Mouse (Mus musculus) urinary bladder, adult 18-20 months (tissue): ENCODE results near the gene Hoxa1.

Experiments
- DNase-seq, 2 experiments: peaks; one replicate each; pipeline ENCODE4 v3.0.0; 2022; ENCODE audit warnings: low spot score in 2 of 2, mixed read lengths in 2 of 2

Gene Hoxa1

DNA sequence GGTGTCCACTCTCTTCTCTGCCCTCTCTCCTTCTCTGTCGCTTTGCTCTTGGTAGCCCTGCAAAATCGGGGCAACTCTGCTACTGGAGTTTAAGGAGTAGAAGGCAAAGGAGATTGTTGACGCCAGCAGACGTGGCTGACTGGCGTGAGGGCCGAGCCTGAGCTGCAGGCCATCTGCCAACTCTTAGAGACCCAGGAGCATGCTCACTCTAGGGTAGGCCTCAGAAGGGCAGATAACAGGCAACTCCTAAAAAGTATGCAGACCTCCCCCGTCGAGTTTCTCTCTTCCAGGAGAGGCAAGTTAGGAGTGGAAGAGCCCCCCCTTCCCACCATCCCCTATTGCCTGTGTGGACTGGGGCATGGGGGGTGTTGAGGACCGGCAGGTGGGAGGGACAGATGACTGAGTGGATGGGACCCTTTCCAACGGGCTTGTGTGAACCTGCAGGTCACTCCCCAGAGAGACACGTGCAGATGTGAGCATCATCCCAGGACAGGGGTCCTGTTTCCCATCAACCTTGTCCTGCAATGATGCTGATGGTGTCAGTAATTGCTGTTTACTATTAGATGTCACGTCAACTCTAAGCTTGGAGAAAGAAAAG is 1.1 kb upstream of the Hoxa1 start:
- DNase-seq: no peak

DNA sequence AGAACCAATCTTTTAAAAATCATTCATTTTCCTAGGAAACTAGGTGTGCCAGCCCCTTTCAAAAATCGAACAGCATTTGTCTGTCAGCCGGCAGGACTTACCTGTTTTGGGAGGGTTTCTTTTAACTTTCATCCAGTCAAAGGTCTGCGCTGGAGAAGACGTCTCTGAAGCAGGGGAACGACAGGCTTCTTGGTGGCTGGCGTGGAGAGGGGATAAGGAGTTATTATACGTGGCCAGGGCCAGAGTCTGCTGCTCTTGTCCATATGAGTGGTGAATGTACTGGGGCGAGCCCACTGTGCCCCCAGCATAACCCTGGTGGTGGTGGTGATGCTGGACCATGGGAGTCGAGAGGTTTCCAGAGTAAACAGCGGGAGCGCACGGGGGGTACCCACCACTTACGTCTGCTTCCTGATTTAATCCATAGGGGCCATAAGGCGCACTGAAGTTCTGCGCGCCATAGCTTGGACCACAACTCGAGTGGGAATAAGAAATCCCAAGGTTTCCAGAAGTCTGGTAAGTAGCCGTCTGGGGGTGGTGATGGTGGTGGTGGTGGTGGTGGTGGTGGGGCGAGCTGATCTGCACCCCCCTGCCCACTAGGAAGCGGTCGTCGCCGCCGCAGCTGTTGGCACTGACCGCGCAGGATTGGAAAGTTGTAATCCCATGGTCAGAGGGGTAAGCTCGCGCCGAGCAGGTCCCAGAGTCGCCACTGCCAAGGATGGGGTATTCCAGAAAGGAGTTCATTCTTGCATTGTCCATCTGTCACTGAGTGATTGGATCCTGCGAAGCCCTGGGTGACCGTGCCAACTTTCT is 446 bp downstream of the Hoxa1 start:
- DNase-seq: no peak

DNA sequence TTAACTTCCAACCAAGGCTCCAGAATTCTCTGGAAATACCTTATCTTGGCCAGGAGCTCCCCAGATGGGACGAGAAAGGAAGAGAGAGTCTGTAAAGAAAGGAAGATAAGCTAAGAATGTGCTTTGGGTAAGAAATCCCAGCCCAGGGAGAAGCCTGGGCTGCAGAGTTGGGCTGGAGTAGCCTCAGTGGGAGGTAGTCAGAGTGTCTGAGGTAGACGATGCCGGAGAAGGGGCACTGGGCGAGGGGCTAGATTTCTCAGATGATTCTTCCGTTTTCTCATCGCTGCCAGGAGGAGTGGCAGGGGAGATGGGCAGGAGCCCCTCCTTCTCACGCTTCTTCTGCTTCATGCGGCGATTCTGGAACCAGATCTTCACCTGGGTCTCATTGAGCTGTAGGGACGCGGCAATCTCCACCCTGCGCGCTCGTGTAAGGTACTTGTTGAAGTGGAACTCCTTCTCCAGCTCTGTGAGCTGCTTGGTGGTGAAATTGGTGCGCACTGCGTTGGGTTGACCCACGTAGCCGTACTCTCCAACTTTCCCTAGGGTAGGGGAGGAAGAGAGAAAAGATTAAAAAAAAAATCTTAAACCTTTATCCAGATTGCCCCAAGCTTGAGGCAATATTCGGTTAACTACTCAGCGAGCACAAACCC is 1.4 kb downstream of the Hoxa1 start:
- DNase-seq: no peak

DNA sequence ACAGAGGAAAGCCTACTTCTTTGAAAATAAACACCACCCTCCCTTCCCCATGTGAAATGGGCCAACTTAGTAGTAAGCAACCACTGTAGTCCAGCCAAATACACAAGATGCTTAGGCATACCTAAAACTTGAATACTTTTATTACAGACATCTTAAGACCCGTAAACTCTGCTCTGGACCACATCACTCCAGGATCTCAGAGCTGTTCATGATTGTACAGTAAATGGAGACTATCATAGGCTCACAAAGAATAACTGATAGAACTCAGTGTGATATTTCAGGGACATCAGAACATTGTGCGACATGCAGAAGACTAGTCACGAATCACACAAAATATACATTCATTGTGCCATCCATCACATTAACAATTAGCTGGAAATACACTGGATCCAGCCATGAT is 2.6 kb downstream of the Hoxa1 start:
- DNase-seq: no peak

DNA sequence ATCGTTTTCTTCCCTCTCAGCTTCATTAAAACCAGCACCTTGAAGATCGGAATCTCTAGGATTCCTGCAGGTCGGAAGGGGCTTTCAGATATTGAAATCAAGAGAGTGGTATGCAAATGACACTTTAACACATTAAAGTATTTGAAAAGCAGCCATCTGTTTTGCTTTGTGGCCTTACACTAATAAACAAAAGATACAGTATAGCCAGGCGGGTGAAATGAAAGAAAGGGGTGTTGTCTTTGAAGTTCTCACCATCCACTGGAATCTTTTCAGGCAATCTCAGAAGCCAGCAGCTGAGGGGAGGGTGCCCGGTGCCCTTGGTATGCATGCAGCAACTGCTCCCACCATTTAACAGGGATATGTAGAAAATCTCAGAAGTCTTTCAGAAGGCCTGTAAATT is 4.1 kb downstream of the Hoxa1 start:
- DNase-seq: no peak

DNA sequence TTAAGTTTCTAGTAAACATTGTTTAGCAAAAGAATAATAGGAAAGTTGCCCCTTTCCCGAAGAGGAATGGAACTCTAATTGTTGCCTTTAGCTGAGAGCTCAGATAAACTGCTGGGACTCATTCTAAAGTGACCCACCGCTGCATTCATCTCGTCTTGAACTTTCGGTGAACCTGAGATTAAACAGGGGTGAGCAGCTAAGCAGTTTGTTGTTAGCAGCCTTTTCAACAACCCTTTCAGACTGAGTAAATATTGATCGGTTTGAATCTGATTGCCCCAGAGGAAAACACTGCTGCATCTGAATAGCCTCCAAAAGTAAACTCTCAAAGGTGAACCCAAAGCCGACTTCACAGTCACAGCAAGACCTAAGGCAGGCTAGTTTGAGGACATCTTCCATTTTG is 4.8 kb downstream of the Hoxa1 start:
- DNase-seq: no peak

DNA sequence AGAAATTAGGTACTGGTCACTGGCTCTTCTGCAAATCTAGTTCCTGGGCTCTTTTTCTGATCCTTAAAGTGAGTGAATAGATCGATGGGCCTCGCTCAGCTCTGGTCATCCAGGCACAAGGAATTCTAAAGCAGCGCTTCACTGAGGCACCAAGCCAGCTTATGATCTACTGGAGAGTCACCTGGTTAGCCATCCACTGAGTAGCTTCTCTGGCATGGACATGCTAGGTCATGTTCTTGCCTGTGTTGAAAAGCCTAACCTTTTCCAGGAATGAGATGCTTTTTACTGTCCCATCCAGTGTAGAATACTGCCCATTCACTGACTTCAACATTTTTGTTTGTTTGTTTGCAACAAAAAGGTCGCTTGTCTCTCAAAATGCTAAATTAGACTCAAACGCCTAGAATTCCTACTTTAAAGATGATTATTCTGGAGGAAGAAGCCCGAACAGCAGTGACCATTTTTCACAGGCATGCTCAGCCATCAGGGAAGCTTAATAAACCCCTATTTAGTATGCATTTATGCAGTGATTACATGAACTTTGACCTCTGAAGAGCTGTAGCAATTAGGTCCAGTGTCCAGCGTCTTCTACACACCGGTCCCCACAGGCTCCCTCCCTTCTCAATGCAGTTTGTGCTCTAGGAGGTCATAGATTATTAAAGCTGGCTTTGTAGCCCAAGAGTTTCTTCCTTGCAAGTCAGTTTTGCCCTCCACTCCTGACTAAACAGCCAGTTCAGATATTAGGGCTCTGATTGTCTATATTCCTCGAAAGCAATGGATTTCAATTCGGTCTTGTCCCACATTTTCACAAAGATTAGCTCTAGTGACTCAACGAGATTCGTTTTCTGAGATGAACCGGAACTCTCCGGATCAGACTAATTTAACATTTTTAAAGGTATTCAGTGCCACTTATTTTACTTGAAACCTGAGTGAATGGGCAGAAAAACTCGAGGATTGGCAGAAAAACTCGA is 5.6 kb downstream of the Hoxa1 start:
- no peak for DNase-seq

DNA sequence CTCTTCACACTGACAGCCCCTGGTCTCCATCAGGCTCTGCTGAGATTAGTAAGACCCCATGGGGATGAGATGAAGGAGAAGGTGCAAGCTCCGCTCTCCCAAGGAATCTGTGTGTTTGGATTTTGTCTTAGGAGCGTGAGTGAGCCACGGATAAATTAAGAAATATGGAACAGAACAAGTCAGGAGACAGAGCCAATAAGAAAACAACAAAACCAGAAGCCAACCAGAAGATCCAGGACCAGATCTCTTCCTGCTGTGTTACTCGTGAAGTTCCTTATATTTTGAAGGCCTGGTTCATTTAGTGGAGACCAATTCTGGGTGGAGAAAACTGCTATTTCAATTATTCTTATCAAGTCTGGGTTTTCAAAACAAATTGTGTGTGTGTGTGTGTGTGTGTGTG is 6.5 kb downstream of the Hoxa1 start:
- no peak for DNase-seq

DNA sequence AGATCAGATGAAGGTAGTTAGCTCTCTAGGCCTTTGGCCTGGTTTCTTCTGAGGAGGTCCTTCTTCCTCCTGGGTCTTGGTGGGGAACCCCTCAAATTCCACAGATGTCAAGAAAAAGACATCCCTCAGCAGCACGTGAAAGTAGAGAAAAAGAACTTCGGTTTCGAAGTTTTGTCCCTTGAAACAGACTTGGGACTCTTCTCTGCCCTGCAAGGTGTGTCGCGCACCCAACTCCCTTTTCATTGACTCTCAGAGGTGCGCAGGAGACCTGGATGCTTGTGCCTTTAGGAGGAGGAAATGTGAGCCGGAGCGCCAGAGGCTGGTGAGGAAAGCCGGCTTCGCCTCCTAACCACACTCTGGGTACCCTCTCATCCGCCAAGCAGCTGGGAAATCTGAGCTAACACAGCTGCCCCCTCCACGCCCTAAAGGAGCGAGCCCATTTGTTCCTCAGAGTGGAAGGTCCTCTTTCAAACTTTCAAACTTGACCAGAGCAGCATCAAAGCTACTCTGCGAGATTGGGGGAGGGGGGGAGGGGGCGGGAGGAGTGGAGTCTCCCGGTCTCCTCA is 7.6 kb downstream of the Hoxa1 start:
- no peak for DNase-seq

DNA sequence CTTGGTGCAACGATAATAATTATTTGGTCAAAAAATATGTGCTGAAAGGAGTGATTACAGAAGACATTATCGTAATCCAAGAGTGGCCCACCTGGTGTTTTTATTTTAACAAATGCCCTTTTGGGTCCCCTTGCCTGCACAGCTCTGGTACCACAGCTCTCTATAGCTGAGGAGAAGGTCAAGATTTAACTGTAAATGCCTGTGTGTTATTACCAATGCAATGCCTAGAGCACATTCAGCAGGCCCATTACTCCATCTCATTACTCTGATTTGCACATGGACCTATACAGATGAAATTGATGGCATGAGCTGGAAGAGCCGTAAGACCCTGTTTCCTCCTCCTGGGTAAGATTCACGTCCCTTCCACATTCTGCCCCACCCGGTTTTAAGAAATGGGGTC is 19.0 kb downstream of the Hoxa1 start:
- DNase-seq: no peak

DNA sequence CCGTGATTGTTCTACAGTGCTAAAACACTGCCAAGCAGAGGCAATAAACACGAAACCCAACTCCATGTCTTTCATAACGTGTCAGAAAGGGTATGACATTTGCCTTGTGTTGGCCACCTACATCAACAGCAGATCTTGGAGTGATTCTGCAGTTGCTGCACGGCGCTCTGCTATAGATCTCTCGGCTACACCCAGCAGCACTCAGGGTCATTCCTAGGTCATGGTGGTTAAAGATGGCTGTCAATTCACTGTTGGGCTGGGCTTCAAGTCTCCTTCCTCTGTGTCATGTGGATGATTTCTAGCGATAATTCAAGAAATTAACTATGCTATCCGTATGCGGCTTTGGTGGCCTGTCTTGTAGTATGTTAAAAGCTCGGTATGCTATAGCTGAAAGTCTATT is 19.5 kb downstream of the Hoxa1 start:
- no peak for DNase-seq

DNA sequence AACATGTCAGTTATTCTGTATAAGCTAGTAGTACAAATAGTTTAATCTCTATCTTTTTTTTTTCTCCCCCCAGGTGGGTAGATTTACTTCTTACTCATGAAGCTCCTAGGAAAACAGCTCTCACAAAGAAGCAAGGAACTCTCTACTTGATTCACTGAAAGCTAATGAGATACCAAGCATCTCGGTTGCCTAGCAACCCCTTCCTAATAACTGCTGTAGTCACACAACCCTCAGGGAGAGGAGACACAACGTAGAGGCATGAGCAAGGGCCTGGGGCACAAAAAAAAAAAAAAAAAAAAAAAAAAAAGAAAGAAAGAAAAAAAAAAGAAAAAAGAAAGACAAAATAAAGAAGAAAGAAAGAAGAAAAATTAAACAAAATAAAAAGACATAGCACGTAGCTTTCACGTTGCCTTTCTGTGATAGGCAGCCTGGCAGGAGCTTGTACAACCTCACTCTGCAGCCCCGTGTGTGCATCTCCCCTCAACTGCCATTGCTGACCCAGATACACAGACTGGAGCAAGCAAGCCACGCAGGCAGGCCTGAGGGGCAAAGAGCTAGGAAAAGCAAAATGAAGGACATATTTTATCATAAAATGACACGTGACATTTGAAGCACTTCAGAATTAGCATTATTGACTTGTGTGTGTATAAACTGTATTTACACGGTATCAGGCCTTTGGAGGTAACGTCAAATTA is 20.1 kb downstream of the Hoxa1 start:
- no peak for DNase-seq

DNA sequence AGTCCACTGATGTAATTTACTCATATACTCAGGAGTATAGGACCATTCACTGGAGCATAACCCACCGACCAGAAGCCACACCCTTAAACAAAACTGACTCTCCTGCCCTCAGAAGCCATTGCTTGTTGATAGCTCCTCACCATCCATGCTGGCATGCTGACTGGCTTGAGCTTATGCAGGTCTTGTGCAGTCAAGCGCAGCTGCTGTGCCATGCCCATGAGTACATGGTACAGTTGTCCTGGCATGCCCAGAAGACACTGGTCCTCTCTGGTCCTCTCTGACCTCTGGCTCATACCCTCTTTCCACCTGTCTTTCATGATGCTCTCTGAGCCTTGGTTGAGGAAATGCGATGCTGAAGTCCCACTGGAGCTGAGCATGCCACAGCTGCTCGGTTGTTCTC is 34.4 kb downstream of the Hoxa1 start:
- no peak for DNase-seq

DNA sequence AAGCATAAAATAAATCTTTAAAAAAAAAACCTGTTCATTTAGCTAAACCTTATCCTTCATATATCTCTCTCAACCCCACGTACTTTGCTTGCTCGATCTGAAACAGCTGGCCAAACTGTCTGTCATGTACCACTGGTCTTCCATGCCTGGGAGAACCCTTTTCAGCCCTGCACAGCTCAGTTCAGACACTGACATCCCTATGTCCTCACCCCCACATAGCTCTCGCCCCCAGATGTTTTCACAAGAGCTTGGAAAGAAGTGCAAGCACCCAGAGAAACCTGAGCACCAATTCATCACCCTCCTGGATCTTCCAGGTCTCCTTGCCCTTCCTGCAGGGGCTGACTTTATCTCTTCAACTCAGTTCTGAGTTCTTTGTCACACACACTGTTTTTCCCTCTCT is 36.9 kb downstream of the Hoxa1 start:
- DNase-seq: no peak

DNA sequence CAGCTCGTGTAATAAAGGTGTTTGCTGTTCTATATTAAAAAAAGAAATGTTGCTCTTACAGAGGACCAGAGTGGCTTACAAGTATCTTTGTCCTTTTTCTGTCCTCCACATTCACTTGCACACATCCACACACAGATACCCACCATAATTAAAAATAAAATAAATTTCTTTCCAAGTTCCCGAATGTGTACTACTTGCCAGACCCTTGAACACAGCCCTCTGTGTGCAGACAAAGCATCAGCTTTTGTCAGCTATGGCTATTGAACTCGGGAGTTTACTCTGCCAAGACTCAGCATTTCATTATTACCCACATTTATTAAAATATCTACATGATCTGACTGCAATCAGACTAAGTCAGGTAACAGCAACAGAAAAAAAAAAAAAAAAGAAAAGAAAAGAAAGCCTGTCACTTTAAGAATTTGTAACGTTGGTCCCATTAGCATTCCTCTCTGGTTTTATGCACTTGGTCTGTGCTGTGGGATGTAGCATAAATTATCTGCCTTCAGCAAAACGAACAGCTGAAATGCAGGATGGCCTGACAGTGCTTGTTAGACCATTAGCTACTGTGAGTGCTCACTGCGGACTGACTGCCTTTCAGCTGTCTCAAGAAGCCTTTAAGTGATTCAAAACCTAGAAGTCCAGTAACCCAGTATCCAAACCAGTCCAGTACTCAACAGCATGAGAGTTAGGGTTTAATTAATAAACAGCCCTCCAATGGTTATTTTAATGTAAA is 39.0 kb downstream of the Hoxa1 start:
- no peak for DNase-seq

DNA sequence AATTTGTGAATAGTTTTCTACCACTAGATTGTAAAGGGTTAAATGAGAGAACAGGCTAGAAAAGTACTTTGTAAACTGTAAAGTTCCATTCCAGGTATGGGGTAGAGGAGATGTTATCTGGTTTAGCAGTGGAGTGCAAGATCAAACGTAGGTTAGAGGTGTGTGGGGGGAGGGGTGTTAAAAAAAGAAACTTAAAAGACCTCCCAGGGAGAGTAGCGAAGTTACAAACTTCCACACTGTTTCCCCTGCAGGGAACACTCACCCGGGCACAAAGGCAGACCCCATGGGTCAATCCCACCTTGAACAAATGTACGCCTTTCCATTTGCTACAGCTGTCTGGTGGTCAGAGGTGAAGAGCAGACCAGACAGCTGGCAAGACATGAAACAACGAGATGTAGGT is 42.2 kb downstream of the Hoxa1 start:
- DNase-seq: no peak

DNA sequence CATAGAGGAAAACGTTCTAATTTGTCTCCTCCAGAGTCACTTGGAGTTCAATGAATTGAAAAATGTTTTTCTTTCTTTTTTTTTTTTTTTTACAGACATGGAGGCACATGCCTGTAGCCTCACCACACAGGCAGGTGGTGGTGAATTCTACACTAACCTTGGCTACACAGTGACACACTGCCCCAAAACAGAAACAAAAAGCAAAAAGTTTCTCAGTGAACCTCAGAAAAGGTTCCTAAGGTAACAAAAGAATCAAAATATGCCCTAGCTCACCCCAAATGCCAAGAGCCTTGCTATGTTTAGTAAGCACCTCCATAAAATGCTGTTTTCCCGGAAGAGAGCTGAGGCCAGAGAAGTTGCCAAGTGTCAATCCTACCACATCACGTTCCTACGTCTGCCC is 46.3 kb downstream of the Hoxa1 start:
- no peak for DNase-seq

DNA sequence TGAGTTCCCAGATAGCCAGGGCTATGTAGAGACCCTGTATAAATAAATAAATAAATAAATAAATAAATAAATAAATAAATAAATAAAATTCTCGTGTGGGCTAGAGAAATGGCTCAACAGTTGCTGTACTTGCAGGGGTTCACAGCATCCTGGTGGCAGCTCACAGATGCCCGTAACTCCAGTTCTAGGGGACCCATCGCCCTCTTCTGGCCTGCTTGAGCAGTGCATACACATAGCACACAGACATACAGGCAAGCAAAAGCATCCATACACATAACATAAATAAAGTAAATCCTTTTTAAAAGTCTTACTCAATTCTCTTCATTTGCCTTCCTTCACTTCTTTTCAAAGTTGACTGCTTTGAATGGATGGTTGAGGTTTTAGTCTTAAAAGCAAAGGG is 50.7 kb downstream of the Hoxa1 start:
- DNase-seq: no peak

DNA sequence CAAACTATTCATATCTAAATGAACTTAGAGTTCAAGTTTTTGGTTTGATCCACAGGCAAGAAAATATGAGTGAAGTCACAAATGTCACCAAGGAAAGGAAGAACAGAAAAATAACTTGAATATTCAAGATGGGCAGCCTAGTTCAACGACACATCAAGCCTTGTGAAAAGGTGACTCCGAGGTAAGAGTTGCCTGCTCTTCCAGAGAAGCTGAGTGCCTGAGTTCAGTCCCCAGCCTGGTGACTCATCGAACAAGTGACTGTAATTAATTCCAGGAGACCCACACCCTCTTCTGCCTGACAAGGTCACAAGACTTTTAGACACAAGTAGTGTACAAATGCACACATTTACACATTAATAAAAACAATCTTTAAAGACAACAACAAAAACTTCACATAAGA is 51.4 kb downstream of the Hoxa1 start:
- DNase-seq: no peak

DNA sequence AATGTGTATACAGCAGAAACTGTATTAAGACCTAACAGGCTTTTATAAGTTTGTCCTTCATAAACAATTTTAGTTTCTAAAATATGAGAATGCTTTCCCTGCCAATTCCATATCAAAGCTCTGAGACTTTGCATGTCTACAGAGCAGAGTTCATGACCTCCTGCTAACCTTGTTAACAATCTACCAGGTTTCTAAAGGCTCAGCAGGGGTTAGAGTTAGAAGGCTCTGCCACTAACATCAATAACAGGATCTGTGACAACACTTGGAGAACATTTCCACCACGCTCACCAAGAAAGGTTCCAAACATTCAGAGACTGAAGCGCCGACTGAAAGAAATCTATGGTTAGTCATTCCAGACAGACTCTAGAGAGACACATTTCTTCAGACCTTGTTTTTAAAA is 51.9 kb downstream of the Hoxa1 start:
- DNase-seq: no peak
